Mouse (Mus musculus): Measurements from ENCODE around the gene Oasl1. TPM values are rescaled to one million over a fixed set of nuclear protein-coding genes. Genes with fewer than 3 reads are reported as not detected.
"Not testable (repeated sequence)": the region's sequence is repeated elsewhere in the genome, so short reads cannot be mapped to it uniquely, and the experiment has no call there.

Oasl1 gene
- total RNA-seq (2021) = 1 to 10 TPM in 1 of 2 experiments, under 1 TPM in 1; 0.74 to 1.2 TPM
- long read RNA-seq, experiment 1, partial matches to known transcripts = 0 of 2 reads
- long read RNA-seq, experiment 1, other reads (novel, unspliced or antisense) = 0 of 2 reads
- long read RNA-seq, experiment 2 = 0 reads

- peak; percentile 47 to 59 for DNase-seq (ENCODE audit: low spot score in 2 of 2)
Measured at GRCm38 (mm10) chr5:114922998-114923473, at the start of gene Oasl1. Gene Oasl1 (plus strand): TSS chr5:114923240.

- DNase-seq (ENCODE audit: low spot score in 2 of 2) = no peak
Measured at GRCm38 (mm10) chr5:114875858-114876257, 47.2 kb upstream of the Oasl1 start.

GRCm38 (mm10) chr5:114876331-114876730 lies 46.7 kb upstream of the Oasl1 start:
- no peak for DNase-seq (ENCODE audit: low spot score in 2 of 2)

- DNase-seq (ENCODE audit: low spot score in 2 of 2) = no peak
Measured at GRCm38 (mm10) chr5:114877487-114877886, 45.6 kb upstream of the Oasl1 start.

- no peak for DNase-seq (ENCODE audit: low spot score in 2 of 2)
Measured at GRCm38 (mm10) chr5:114879399-114879798, 43.6 kb upstream of the Oasl1 start.

- not testable (repeated sequence) for DNase-seq (ENCODE audit: low spot score in 2 of 2)
Measured at GRCm38 (mm10) chr5:114882319-114882718, 40.7 kb upstream of the Oasl1 start.

GRCm38 (mm10) chr5:114883022-114883421 lies 40.0 kb upstream of the Oasl1 start:
- DNase-seq (ENCODE audit: low spot score in 2 of 2) = no peak

GRCm38 (mm10) chr5:114886801-114887200 lies 36.2 kb upstream of the Oasl1 start:
- no peak for DNase-seq (ENCODE audit: low spot score in 2 of 2)

GRCm38 (mm10) chr5:114888995-114889394 lies 34.0 kb upstream of the Oasl1 start:
- DNase-seq (ENCODE audit: low spot score in 2 of 2) = no peak

GRCm38 (mm10) chr5:114895542-114895941 lies 27.5 kb upstream of the Oasl1 start:
- DNase-seq (ENCODE audit: low spot score in 2 of 2) = no peak

GRCm38 (mm10) chr5:114896688-114897373 lies 26.2 kb upstream of the Oasl1 start, which contains the start of gene Oasl2:
Gene Oasl2 (plus strand): TSS chr5:114896936.
- DNase-seq (ENCODE audit: low spot score in 2 of 2) = no peak

- peak; percentile 12 to 37 for DNase-seq (ENCODE audit: low spot score in 2 of 2)
Measured at GRCm38 (mm10) chr5:114897374-114897793, 25.7 kb upstream of the Oasl1 start.

- DNase-seq (ENCODE audit: low spot score in 2 of 2) = no peak
Measured at GRCm38 (mm10) chr5:114898857-114899256, 24.2 kb upstream of the Oasl1 start.

GRCm38 (mm10) chr5:114902413-114902812 lies 20.6 kb upstream of the Oasl1 start:
- DNase-seq (ENCODE audit: low spot score in 2 of 2) = peak; percentile 35 to 59

GRCm38 (mm10) chr5:114908598-114909305 lies 14.3 kb upstream of the Oasl1 start:
- no peak for DNase-seq (ENCODE audit: low spot score in 2 of 2)

- no peak for DNase-seq (ENCODE audit: low spot score in 2 of 2)
Measured at GRCm38 (mm10) chr5:114913686-114914085, 9.4 kb upstream of the Oasl1 start.

GRCm38 (mm10) chr5:114914855-114915254 lies 8.2 kb upstream of the Oasl1 start:
- no peak for DNase-seq (ENCODE audit: low spot score in 2 of 2)

GRCm38 (mm10) chr5:114915854-114916253 lies 7.2 kb upstream of the Oasl1 start:
- no peak for DNase-seq (ENCODE audit: low spot score in 2 of 2)

GRCm38 (mm10) chr5:114916777-114917176 lies 6.3 kb upstream of the Oasl1 start:
- no peak for DNase-seq (ENCODE audit: low spot score in 2 of 2)

GRCm38 (mm10) chr5:114917357-114917756 lies 5.7 kb upstream of the Oasl1 start:
- DNase-seq (ENCODE audit: low spot score in 2 of 2) = not testable (repeated sequence)

- DNase-seq (ENCODE audit: low spot score in 2 of 2) = no peak
Measured at GRCm38 (mm10) chr5:114921551-114922365, 1.3 kb upstream of the Oasl1 start.
